Mouse (Mus musculus) urinary bladder, postnatal 25 days (tissue): Measurements from ENCODE around the gene Cacnb1.

Experiments
- DNase-seq: peaks from one replicate; pipeline ENCODE4 v3.0.0; 2022; ENCODE audit warnings: low spot score

Gene Cacnb1

GRCm38 (mm10) chr11:98011716-98012115, 11.1 kb downstream of the Cacnb1 start:
- no peak for DNase-seq

- DNase-seq = no peak
Measured at GRCm38 (mm10) chr11:98008087-98008486, 14.7 kb downstream of the Cacnb1 start.

GRCm38 (mm10) chr11:98005686-98006085, 17.1 kb downstream of the Cacnb1 start:
- peak; percentile 33 for DNase-seq

GRCm38 (mm10) chr11:98005076-98005475, 17.8 kb downstream of the Cacnb1 start:
- DNase-seq = no peak

GRCm38 (mm10) chr11:98004161-98004560, 18.7 kb downstream of the Cacnb1 start:
- no peak for DNase-seq

- no peak for DNase-seq
Measured at GRCm38 (mm10) chr11:98003171-98003671, 19.6 kb downstream of the Cacnb1 start.

- peak; percentile 71 for DNase-seq
Measured at GRCm38 (mm10) chr11:98002627-98003026, 20.2 kb downstream of the Cacnb1 start.

- DNase-seq = no peak
Measured at GRCm38 (mm10) chr11:98001986-98002385, 20.8 kb downstream of the Cacnb1 start.

GRCm38 (mm10) chr11:98001351-98001824, 21.4 kb downstream of the Cacnb1 start:
- DNase-seq = no peak

- no peak for DNase-seq
Measured at GRCm38 (mm10) chr11:98000378-98001140, 22.3 kb downstream of the Cacnb1 start.

- DNase-seq = no peak
Measured at GRCm38 (mm10) chr11:97999748-98000147, 23.1 kb downstream of the Cacnb1 start.

GRCm38 (mm10) chr11:97998898-97999608, 23.8 kb downstream of the Cacnb1 start:
- DNase-seq = no peak

- no peak for DNase-seq
Measured at GRCm38 (mm10) chr11:97998074-97998793, 24.6 kb downstream of the Cacnb1 start.

GRCm38 (mm10) chr11:97997387-97997960, 25.4 kb downstream of the Cacnb1 start:
- DNase-seq = no peak

GRCm38 (mm10) chr11:97996691-97997090, 26.1 kb downstream of the Cacnb1 start:
- DNase-seq = no peak

- DNase-seq = peak; percentile 24
Measured at GRCm38 (mm10) chr11:97995564-97996288, 27.1 kb downstream of the Cacnb1 start, which contains the start of gene Arl5c. TSS of gene Arl5c (minus strand) at chr11:97996181.

GRCm38 (mm10) chr11:97994539-97995100, 28.2 kb downstream of the Cacnb1 start:
- peak; percentile 79 for DNase-seq

GRCm38 (mm10) chr11:97988530-97989096, 34.2 kb downstream of the Cacnb1 start:
- peak; percentile 73 for DNase-seq

GRCm38 (mm10) chr11:97987551-97988526, 35.0 kb downstream of the Cacnb1 start:
- DNase-seq = peak; percentile 95
